Mouse (Mus musculus): ENCODE results near the gene Col5a3.

Col5a3 gene

DNA sequence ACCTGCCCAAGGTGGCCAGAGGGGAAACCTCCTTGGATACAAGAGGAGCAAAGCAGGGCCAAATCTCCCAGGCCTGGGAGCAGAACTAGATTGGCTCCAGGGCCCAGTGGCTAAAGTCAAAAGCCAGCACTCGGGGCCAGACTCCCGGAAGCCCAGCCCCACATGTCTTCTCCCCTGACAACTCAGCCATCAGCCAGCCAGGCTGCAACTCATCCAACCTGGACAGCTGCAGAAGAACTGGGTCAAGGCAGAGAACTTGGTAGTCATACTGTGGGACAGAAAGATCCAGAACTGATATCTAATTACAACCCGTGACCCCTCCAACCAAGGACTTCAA lies 9.7 kb downstream of the Col5a3 start:
- DNase-seq (ENCODE audit: low spot score) = no peak

DNA sequence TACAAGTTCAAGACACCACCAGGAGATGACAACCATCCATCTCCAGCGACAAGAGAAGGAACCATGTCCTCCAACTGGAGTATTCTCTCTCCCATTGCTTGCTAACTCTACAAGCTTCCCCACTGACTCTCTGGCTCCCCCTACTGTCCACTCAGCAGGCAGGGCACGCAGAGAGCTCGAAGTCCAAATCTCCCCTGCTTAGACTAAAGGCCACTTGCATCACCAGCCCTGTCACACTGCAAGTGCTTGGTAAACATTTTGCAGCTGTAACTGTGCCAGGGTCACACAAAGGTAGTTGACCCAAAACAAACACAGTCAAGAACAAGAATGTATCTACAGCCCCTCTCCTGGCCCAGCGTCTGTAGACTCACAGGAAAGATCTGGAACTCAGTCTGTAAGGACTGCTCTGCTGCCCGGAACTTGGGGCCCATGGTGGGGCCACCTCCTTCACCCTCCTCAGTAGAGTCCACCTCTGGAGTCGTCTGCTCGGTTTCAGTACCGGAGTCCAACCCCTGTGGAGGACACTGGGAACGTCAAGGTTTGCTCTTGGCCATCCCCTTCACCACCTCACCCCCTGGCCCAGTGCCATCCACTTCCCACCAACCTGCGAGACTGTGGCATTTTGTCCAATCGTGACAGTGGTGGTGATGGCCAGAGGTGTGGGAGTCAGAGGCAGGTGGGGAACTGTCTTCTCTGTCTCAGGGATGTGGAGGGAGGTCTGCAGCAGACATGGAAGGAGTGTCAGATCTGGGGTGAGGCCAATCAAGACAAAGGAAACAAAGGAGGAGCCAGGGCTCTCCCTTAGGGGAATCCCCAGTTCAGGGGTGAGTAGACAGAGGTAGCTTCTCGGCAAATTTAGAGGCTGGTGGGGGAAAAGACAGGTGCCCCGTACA lies 10.4 kb downstream of the Col5a3 start:
- peak; percentile 45 for DNase-seq (ENCODE audit: low spot score)

DNA sequence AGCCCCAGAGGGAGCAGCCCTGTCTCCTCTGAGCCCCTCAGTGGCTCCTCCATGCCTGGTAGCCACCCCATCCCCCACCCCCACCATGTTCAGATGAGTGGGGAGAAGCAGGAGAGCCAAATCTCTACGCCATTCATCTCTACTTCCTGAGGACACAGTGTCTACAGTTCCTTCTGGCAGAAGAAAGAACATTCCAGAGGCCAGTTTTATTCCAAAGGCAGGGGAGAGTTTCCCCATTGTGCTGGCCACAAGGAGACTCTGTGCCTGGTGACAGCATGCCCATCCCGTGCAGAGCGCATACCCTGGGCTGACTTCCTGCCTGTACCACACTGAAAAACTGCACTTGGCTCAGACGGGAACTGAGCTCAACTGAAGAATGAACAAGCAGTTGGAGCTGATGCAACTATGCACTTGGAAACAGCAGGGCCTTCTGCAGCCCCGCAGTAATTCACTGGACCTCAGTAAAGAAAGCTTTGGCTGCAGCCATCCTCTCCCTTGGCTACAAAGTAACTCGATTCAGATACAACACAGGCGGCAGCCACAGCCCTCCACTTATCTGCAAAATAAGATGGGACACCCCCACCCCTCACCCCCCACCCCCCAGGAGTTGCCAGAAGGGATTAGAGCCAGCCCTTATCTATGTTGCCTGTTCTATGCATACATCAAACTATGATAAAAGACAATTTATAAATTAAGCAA lies 20.6 kb downstream of the Col5a3 start:
- peak; percentile 8 for DNase-seq (ENCODE audit: low spot score)

DNA sequence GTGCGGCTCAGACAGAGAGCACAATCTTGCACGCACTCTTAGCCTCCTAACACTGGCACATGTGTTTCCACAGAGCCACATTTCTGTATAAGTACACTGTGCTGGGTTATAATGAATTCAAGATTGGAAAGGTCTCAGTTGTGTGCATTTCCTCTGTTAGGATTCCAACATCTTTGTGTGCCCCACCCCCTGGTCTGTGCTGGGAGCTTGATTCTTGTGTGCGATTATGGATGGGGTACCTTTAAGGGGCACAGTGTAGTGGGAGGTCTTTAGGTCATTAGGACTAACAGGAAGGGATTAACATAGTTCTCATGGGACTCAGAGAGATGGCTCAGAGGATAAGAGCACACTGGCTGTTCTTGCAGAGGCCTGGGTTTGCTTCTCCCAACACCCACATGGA lies 24.5 kb downstream of the Col5a3 start:
- peak; percentile 18 for DNase-seq (ENCODE audit: low spot score)

DNA sequence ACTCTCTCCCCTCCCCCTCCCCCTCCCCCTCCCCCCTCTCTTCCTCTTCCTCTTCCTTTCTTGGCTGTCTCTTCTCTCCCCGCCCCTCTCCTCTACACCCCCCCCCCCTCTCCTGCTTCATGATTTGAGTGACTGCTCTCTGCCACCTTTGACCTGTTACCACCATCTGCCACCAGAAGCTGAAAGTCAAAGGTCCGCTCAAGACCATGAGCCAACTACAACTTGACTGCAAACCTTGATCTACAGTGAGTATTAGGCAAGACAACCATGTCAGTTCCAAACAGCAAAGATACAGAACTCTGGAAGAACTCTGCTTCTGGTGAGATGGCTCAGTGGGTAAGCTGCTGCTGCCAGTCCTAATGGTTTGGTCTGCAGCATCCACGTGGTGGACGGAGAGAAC lies 25.2 kb downstream of the Col5a3 start:
- DNase-seq (ENCODE audit: low spot score) = no peak

DNA sequence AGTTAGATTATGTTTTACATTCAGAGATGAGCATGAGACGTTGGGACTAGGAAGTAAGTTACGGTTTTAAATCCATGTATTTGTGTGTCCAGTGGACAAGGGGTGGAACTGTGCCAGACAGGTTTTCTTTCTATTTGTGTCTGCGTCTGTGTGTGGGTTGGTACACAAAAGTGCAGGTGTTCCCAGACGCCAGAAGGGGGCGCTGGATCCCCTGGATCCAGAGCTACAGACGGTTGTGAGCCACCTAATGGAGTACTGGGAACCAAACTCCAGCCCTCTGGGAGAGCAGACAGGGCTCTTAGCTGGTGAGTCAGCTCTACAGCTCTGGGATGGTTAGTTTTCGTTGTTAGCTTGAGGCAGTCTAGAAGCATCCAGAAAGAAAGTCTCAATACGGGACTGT lies 26.9 kb downstream of the Col5a3 start:
- DNase-seq (ENCODE audit: low spot score) = no peak

DNA sequence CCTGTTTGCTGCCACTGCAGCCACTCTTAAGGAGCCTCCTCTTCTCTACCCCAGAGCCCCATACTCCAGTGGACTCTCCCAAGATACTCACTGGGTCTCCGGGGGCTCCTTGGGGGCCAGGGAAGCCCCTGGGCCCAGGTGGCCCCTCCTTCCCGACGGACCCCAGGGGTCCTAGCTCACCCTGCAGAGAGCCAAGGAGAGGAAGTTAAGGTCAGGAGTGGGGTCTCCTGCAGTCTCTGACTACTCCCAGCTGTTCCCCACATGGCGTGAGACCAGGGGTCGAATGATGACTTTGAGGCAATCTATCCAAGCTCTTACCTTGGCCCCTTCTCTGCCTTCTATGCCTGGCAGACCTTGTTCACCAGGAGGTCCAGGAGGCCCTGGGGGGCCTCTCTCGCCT lies 29.8 kb downstream of the Col5a3 start:
- no peak for DNase-seq (ENCODE audit: low spot score)

DNA sequence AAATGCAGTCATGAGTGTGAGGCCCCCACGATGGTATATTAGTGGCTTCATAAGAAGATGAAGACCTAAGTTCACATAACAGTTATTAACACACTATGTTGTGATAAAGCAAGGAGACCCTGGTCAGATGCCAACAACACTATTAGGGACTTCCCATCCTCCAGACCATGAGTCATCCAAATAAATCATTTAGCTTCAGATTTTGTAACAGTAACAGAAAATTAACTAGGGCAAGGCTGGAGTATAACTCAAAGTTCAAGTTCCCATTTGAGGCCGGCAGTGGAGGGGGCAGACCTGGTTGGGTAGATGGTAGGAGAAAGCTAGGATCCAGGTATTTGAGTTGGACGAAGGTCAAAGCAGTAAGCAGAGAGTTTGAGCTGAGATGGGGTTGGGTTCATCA lies 33.6 kb downstream of the Col5a3 start:
- no peak for DNase-seq (ENCODE audit: low spot score)

DNA sequence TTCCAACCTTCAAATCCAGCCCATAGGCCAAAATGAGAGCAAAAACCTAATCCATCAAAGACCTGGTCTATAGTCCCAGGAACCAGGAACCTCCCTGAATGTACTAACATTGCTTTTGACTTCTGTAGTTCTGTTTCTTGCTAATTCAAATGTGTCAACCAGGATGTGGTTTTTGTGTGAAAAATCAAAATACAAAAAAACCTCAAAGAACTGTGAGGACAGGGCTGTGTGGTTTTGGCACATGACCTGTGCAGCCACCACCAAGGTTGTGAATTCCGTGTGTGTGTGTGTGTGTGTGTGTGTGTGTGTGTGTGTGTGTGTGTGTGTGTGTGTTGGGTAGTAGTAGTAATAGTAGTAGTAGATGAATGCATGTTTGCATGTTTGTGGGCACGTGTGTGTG lies 49.6 kb downstream of the Col5a3 start:
- DNase-seq (ENCODE audit: low spot score) = no peak

DNA sequence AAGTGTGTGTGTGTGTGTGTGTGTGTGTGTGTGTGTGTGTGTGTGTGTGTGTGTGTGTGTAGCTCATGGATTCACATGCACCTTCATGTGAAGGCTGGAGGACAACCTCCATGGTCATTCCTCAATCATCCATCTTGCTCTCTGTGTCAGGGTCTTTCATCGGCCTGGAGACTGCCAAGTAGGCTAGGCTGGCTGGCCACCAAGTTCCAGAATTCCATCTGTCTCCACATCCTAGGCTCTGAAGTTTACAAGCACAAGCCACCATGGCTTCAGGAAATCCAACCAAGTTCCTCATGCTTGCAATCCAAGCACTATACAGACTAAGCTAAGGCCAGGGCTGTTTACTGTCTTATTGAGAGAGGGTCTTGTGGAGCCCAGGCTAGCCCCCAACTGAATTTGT lies 51.8 kb downstream of the Col5a3 start:
- DNase-seq (ENCODE audit: low spot score) = no peak

DNA sequence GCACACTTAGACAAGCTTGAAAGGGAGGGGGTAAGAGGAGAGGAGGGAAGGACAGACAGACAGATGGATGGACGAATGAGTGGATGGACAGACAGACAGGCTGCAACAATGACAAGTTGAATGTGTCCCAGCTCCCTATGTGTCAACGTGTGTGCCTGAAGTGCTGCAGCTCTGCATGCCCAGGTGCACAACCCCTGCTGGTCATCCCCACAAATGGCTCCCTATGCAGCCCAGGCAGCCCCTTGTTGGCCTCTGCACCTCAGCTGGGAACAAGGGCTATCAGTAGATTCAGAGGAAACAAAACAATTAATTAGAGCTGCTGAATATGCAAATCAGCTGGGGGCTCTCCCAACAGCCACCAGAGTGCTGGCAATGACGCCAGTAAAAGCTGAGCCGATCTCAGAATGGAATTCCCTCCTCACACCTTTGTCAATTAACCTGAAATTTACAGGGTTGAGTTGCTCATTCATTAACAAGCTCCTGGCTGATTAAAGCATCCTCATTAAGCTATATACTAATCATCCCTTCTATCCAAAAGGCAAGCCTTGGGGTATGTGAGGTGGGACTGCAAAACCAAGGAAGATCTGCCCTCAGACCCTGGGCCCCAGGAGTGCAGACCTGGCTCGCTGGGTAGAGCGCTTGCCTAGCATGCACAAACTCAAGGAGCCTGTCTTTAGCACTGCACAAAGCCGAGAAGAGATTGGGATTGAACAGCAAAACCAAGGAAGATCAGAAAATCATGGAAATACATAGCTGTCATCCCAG lies 52.5 kb downstream of the Col5a3 start:
- no peak for DNase-seq (ENCODE audit: low spot score)

DNA sequence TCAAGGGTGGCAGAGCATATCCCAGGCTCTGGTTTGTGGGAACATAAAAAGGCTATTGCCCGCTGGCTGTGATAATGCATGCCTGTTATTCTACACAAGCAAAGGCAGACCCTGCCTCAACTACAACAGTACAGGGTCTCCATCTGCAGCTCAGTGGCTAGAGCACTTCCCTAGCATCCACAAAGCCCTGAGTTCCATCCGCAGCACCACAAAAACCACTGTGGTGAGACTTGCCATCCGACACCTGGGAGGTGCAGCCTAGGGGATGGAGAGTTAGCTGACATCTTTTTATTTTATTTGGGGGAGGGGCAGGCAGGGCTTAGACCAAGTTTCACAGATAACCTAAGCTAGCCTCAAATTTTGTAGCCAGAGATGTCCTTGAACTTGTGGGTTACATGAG lies 53.5 kb downstream of the Col5a3 start:
- no peak for DNase-seq (ENCODE audit: low spot score)

DNA sequence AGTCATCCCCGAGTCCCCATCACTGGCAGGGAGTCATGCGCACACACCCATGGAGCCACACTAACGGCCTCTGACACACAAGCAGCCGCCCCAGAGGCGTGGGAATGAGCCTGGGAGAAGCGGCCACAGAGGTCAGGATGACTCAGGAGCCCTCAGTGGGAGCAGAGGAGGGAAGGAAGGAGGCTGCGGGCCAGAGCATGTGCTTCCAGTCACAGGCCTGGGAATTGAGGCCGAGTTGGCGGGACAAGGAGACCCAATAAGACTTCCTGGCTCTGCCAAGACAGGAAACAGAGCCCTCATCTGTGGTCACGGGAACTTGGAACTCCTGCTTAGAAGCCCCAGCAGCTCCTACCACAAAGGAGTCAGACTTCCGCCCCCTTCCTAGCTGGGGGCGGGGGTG lies 54.1 kb downstream of the Col5a3 start:
- DNase-seq (ENCODE audit: low spot score) = no peak

DNA sequence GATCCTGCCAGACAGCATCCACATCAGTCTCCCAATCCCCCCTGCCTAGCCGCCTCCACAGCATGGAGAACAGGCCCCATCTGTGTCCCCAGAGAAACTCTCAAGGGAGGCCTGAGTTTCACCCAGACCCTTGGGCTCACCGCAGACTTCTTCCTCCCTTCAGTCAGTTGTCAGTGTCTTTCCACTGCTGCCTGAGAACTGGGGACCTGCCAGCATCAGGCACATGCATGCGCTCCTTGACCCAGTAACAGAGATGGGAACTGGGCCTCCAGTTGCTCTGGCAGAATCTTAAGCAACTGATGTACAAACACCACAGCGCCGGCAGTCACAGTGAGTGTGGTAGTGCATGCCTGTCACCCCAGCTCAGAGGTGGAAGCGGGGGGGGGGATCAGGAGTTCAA lies 56.0 kb downstream of the Col5a3 start:
- no peak for DNase-seq (ENCODE audit: low spot score)

DNA sequence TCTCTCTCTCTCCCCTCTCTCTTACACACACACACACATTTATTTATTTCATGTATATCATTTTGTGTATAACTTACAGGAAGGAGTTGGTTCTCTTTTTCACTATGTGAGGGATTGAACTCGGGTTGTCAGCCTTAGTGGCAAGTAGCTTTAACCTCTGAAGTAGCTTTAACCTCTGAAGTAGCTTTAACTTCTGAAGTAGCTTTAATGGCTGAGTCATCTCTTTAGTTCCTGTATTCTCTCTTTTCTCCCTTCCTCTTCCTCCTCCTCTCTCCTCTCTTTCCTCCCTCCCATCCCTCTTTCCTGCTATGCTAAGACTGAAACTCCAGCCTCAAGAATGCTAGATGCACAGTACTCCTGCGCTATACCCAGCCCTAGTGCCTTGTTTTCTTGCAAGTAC lies 56.6 kb downstream of the Col5a3 start:
- DNase-seq (ENCODE audit: low spot score) = no peak

DNA sequence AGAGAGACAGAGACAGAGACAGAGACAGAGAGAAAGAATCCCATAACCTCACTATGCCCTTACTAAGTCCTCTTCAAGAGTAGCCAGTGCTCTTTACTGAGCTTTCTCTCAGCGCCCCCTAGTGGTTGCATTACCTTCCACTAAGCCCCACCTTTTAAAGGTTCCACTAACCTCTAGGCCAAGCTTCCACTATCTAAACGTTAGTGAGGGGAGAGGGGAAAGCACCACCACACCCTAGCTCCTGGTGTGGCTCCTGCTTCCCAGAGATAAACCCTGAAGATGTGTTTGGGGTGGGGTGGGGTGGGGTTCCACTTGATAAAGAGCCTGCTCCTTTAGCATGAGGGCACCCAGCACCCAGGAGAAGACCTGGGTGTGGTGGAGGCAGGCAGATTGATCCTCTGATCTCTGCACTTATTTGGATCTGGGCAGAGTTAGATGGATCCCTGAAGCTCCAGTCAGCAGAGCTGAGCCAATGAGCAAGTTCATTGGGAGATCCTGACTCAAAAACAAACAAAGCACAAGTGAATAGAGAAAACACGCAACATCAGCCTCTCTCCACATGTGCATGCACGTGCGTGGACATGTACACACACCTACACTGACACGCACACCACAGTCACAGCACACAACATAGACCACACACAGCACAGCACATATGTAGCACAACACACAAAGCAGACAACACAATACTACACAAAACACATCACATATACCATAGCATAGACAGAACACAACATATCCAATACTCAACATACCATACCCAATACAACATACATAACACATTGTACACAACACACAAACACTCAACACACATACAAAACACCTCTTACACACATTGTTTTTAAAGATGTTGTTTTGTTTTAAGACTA lies 57.5 kb downstream of the Col5a3 start:
- peak; percentile 82 for DNase-seq (ENCODE audit: low spot score)

DNA sequence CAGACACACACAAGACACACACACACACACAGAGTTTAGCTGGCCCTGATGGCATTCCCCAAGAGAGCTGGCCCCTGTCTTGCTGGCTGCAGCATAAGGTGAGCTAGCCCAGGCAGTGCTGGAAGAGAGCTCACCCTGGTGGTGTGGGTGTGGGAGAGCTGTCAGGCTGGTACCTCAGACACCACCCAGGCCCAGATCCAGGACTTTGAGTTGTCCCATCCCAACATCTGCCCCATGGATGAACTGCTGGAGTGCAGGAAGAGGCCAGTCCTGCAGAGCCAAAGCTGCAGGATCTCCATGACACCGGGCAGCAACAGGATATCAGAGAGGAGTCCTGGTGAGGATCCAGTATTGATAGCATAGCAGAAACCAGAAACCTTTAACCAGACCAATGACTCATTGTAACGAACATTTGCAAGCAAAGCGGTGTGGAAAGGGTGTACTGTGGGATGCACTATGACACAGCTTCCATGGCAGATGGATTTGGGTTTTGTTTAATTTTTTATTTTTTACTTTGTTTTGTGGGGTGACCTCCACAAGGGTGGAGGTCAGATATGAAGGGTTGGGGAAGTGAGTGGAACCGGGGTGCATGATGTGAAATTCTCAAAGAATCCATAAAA lies 58.7 kb downstream of the Col5a3 start:
- DNase-seq (ENCODE audit: low spot score) = no peak

DNA sequence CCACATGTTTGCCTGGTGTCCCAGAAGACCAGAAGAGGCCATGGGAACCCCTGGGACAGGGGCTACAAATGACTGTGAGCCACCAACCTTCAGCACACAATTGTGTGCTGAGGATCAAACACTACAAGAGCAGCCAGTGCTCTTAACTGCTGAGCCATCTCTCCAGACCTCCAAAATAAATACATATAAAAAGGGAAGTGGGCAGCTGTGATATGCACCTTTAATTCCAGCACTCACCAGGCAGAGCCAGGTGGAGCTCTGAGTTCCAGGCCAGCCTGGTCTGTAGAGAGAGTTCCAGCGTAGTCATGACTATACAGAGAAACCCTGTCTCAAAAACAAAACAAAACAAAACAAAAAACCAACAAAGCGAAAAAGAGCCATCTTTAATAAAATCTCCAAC lies 60.5 kb downstream of the Col5a3 start:
- no peak for DNase-seq (ENCODE audit: low spot score)

DNA sequence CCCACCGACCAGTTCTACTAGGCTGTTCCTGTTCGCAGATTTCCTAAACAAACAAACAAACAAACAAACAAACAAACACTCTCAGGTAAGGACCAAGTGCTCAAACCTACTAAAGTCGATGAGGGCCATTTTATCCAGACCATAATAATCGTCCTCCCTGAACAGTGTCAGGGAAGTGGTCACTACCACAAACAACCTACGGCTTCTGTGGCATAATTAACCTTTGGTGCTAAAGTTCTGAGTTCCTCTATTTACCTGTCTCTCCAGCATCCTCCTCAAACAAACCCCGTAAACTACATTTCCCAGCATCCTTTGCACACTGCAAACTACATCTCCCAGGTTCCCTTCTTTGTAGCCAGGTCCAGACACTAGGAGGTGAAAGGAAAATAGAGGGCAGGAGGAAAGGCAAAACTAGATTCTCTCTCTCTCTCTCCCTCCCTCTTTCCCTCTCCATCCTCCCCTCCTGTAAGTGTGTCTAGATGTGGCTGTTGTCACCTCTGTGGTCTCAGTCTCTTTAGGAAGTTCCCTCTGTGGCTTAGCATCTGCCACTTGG lies 63.3 kb downstream of the Col5a3 start:
- peak; percentile 65 for DNase-seq (ENCODE audit: low spot score)

DNA sequence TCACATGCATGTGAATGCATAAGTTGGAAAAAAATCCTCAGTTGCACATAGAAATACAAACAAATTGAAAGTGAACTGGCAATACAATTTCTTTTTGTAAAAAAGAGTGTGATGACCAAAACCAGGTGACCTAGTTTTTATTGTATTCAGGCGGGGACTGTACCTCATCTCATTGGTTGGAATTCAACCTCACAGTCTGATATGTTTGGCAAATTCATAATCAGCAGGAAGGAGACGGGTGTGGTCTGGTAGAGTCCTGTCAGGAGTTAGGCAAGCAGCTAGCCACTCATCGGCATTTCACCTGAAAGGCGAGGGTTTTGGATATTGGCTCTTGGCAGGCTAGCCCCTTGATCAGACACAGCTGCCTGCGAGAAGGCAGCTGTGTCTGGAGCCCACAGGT lies 65.7 kb downstream of the Col5a3 start:
- no peak for DNase-seq (ENCODE audit: low spot score)

DNA sequence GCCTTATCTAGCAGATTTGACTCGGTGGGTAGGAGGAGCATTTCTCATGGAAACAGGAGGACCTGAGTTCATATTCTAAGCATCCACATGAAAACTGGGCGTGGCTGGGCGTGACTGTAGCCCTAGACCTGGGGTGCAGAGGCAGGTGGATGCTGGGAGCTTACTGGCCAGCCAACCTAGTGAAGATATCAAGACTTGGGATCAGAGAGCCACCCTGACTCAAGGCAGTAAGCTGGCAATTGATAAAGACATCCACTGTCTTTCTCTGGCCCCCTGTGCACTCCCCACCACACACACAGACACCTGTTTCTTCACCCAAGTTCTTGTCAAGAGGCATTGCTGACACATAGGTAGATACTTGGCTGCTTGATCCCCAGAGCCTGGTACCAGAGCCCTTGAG lies 66.3 kb downstream of the Col5a3 start:
- DNase-seq (ENCODE audit: low spot score) = no peak
